Mouse (Mus musculus) kidney, embryonic 15.5 days (tissue): ENCODE measurements around the gene Col4a2. TPM values are rescaled to one million over a fixed set of nuclear protein-coding genes. Genes with fewer than 3 reads are reported as not detected.
A peak's percentile ranks its signal among the peaks of the same experiment; 100 is the strongest.

Experiments
- ATAC-seq: fragments of 200-750 bp; cut with Nextera tagmentation; replicated peaks from 2 replicates; pipeline ENCODE4 v1.8.0; 2017; ENCODE audit warnings: moderate TSS enrichment; ENCODE audit not compliant: low FRiP score
- H3K27ac ChIP-seq: fragments of 300-500 bp; sonication (generic); 2 replicates; pipeline ENCODE4 v1.5.1; 2015; ENCODE audit warnings: mild to moderate bottlenecking, inconsistent platforms
- H3K27me3 ChIP-seq: fragments of 300-500 bp; sonication (generic); 2 replicates; pipeline ENCODE4 v1.6.1; 2015; ENCODE audit warnings: inconsistent platforms
- H3K36me3 ChIP-seq: fragments of 300-500 bp; sonication (generic); 2 replicates; pipeline ENCODE4 v1.6.1; 2015; ENCODE audit warnings: inconsistent platforms
- H3K4me1 ChIP-seq: fragments of 300-500 bp; sonication (generic); 2 replicates; pipeline ENCODE4 v1.6.1; 2015; ENCODE audit warnings: inconsistent platforms
- H3K4me2 ChIP-seq: fragments of 300-500 bp; sonication (generic); 2 replicates; pipeline ENCODE4 v1.6.1; 2015; ENCODE audit warnings: moderate library complexity, mild to moderate bottlenecking, inconsistent platforms
- H3K4me3 ChIP-seq: fragments of 300-500 bp; sonication (generic); replicated peaks from 2 replicates; pipeline ENCODE4 v1.5.1; 2015; ENCODE audit warnings: mild to moderate bottlenecking, inconsistent platforms
- H3K9ac ChIP-seq: fragments of 300-500 bp; sonication (generic); 2 replicates; pipeline ENCODE4 v1.6.1; 2015; ENCODE audit warnings: mild to moderate bottlenecking, inconsistent platforms
- H3K9me3 ChIP-seq: fragments of 300-500 bp; sonication (generic); replicated peaks from 2 replicates; pipeline ENCODE4 v1.6.1; 2016; ENCODE audit warnings: inconsistent platforms
- WGBS: fragments of 180-500 bp; shearing (Covaris S2); methylation state at CpG from one replicate; pipeline ENCODE4 v1.1.7; 2015; ENCODE audit warnings: mixed read lengths; 5-methylcytosine and 5-hydroxymethylcytosine counted together
- polyA plus RNA-seq: library from polyadenylated mRNA; unstranded; fragments of >200 nt; fragmentation: Nextera tagmentation; extraction: Ambion mirVana; gene quantifications from 2 replicates; pipeline ENCODE4 v1.2.1, GENCODE M21; 2015

The Col4a2 gene
- polyA plus RNA-seq, 1 experiment from 2014 or later = 116 TPM

DNA sequence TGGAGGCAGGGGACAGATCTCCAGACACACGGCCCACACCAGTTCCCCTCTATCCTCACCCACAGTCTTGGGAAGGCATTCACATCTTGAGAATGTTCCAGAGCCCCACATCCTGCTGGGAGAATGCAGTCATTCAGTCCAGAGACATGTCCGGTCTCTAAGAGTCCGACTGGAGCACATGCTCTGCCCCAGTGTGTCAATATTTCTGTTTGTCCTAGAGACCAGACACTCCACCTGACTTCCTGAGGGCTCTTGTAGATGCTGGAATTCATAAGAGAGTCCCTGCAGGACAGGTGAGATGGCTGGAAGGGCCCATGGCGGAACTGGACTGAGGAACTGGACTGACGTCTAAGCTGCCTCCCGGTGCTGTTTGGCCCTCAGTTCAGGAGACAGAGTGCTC, 38.8 kb downstream of the Col4a2 start:
- Histone ChIP-seq H3K27ac (no peak overlapping the region), H3K36me3 (peaks cover 21% of the 10 kb centered on the region)
- no peak for ATAC-seq

DNA sequence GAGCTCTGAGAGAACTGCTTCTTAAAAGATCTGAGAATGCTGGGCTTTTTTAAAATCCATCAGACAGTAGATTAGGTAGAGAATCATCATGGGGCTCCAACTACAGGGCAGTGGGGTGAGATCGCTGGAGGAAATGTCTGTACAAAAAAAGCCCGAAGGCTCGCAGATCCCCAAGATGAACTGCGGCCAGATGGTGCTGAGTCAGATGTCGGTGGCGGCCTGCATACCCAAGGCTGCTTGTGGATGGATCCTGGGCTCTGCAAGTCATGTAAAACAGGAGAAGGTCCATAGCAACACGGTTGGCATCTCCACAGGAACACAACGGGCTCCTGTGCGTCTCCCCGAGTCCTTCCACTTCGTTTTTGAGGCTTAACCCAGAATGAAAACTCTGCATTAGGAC, 39.9 kb downstream of the Col4a2 start:
- no peak overlapping the region for H3K4me3 ChIP-seq
- WGBS = 77% methylated on average over 11 of the region's 11 CpGs
- no peak overlapping the region for H3K4me2 ChIP-seq
- H3K9me3 ChIP-seq = no peaks in the 10 kb centered on the region
- H3K27me3 ChIP-seq = no peaks in the 10 kb centered on the region
- H3K9ac ChIP-seq = no peak overlapping the region
- H3K36me3 ChIP-seq = peaks cover 23% of the 10 kb centered on the region
- H3K4me1 ChIP-seq = peaks cover 36% of the 10 kb centered on the region
- no peak overlapping the region for H3K27ac ChIP-seq
- no peak for ATAC-seq

More for the DNA sequence above, 38.8 kb downstream of the Col4a2 start:
- Histone ChIP-seq H3K9ac (no peak overlapping the region), H3K4me2 (no peak overlapping the region), H3K27me3 (no peaks in the 10 kb centered on the region), H3K4me3 (no peak overlapping the region), H3K9me3 (no peaks in the 10 kb centered on the region), H3K4me1 (peaks cover 37% of the 10 kb centered on the region)
- 89% methylated on average over 6 of the region's 6 CpGs for WGBS

DNA sequence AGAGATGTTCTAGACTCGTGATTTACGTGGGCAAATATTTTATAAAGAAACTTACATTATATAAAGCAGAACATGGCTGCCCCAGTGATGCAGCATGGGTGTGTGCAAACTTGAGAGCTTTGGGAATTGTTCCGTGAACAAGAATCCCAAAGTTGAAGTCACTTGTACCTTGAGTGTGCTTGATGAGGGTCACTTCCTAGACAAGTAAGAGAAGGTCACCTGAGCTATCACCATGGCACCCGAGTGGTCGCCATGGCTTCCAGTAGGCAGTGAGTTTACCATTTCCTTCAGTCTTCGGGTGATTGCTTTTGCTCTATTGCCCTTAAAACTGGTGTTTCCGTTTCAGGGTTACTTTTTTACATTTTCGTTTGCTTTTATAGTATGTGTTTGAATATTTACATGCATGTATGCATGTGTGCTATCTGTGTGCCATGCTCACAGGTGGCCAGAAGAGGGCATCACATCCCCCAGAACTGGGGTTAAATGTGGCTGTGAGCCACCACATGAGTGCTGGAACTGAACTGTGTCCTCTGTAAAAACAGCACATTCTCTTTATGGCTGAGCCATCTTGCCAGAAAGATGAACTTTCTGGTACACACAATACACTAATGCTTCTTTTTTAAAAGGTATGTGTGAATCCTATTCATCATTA, 42.3 kb downstream of the Col4a2 start:
- Histone ChIP-seq H3K27ac (no peak overlapping the region), H3K9me3 (no peaks in the 10 kb centered on the region), H3K9ac (no peak overlapping the region), H3K4me1 (peaks cover 39% of the 10 kb centered on the region), H3K36me3 (peaks cover 23% of the 10 kb centered on the region), H3K4me2 (no peak overlapping the region), H3K27me3 (no peaks in the 10 kb centered on the region), H3K4me3 (no peak overlapping the region)
- no peak for ATAC-seq
- WGBS = 95% methylated on average over 8 of the region's 8 CpGs

DNA sequence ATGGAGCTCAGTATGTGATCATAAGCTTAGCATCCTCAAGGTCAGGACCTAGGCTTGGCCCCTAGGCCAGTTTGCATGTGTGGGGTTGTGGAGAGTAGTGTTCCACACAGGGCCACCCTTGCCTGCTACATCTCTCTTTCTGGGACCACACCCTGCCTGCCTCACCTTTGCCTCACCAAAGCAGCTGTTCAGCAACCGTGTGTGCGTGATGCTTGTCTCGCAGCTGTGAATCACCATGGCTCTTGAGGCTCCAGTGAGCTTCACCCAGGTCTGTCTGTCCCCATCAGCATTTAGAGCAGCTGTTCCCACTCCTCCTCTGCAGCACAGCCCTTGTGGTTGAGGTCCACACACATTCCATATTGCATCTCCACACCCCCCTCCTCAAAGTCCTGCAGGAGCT, 43.3 kb downstream of the Col4a2 start:
- ATAC-seq = no peak
- no peaks in the 10 kb centered on the region for H3K27me3 ChIP-seq
- H3K27ac ChIP-seq = peak overlapping the region; percentile 7; the same call in 1 of the 2 replicates
- H3K9me3 ChIP-seq = no peaks in the 10 kb centered on the region
- H3K36me3 ChIP-seq = peaks cover 23% of the 10 kb centered on the region
- H3K9ac ChIP-seq = no peak overlapping the region
- no peak overlapping the region for H3K4me3 ChIP-seq
- H3K4me2 ChIP-seq = no peak overlapping the region
- 86% methylated on average over 3 of the region's 3 CpGs for WGBS
- peaks cover 48% of the 10 kb centered on the region for H3K4me1 ChIP-seq

DNA sequence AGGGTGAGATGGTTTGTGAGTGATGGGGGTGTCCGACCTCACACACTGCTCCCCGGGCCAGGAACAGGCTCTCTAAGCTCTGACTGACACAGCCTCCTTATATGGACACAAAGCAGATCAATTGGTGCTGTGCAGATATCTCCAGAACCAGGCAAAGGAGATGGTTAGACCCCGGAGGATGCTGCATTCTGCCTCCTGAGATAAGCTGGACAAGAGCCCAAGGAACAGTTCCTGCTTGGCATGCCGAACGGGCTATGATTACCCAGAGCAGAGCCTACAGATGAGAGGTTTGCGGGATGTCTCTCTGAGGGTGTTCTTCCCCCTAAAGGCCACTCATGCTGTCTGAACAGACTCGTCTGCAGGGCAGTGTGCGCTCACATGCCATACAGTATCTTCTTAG, 44.2 kb downstream of the Col4a2 start:
- no peak overlapping the region for H3K9ac ChIP-seq
- peaks cover 23% of the 10 kb centered on the region for H3K36me3 ChIP-seq
- no peaks in the 10 kb centered on the region for H3K27me3 ChIP-seq
- no peak overlapping the region for H3K4me3 ChIP-seq
- no peaks in the 10 kb centered on the region for H3K9me3 ChIP-seq
- no peak overlapping the region for H3K4me2 ChIP-seq
- no peak for ATAC-seq
- H3K4me1 ChIP-seq = peaks cover 56% of the 10 kb centered on the region
- H3K27ac ChIP-seq = peak overlapping the region; percentile 90
- 77% methylated on average over 8 of the region's 8 CpGs for WGBS

DNA sequence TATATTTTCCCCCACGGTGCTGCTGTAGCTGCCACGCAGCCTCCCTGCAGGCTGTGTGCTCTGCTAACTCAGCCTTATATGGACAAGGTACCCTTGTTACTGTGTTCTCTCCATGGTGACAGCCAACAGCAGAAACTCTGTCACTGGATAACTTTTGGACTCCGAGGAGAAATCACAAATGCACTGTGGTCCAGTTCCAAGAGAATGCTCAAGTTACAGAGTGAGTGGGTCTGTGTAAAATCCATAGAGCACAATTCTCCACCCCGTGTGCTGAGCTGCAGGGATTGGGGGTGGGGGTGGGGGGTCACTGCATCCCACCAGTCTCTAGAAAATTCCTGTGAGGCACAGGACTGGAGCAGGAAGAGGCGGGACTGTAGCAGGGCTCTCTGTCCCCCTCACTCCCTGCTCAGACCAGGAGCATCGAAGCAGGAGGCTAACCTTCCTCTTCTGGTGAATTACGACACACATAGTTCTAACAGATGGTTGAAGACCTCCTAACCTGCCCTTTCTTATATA, 45.4 kb downstream of the Col4a2 start:
- Histone ChIP-seq H3K36me3 (peaks cover 23% of the 10 kb centered on the region), H3K4me1 (peaks cover 68% of the 10 kb centered on the region), H3K4me3 (no peak overlapping the region), H3K27ac (peak overlapping the region; percentile 90), H3K27me3 (no peaks in the 10 kb centered on the region), H3K4me2 (0 out of 2 replicates have a peak overlapping the region, but pooled peaks have one; percentile 10), H3K9me3 (no peaks in the 10 kb centered on the region), H3K9ac (no peak overlapping the region)
- 10% methylated on average over 7 of the region's 7 CpGs for WGBS
- ATAC-seq = peak; percentile 63

DNA sequence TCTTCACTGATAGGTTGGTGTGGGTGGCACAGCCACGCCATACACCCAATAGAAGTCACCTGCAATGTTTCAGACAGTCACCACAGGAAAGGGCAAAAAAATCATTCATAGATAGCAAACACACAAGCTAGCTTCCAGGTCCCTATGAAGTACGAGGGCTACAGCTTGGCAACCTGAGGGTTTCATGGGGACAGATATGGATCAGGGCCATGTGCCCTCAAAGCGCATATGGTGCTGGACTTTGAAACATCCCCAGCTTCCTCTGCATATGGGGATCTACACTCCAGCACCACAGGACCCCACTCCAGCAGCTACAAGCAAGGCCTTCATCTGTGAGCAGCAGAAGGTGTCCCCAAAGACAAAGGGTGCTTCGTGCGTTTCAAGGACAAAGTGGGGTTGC, 47.2 kb downstream of the Col4a2 start:
- peaks cover 83% of the 10 kb centered on the region for H3K4me1 ChIP-seq
- H3K36me3 ChIP-seq = peaks cover 13% of the 10 kb centered on the region
- peak overlapping the region; percentile 83 for H3K27ac ChIP-seq
- 87% methylated on average over 5 of the region's 5 CpGs for WGBS
- H3K9ac ChIP-seq = no peak overlapping the region
- no peaks in the 10 kb centered on the region for H3K27me3 ChIP-seq
- no peak overlapping the region for H3K4me2 ChIP-seq
- no peaks in the 10 kb centered on the region for H3K9me3 ChIP-seq
- no peak overlapping the region for H3K4me3 ChIP-seq
- ATAC-seq = no peak

DNA sequence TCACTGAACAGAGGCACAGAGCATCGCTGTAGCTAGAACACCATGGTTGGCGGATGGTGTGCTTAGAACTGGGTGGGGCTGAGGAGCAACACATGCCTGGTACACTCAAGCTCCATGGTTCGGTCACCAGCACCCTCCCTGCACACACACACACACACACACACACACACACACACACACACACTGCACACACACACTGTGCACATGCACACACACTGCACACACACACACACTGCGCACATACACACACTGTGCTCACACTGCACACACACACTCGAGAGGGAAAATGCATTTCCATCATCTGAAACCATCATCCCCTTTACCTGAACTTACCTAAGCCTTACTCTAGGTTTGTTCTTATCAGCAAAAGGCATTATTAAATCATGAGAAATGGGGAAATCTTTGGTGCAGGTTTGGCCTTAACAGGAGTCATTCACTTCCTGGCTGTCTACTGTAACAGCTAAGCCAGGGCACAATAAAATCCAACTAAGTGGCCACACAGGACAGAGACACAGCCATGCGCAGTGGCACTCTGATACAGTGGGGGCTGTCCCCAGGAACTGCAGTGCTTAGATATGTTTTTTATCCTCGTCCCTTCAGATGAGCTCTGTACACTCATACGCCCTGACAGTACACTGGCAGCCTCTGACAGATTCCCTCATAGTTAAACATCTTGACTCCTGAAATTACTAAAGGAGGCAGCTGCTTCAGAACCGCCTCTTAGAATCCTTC, 49.1 kb downstream of the Col4a2 start:
- Histone ChIP-seq H3K27ac (peak overlapping the region; percentile 83), H3K9ac (no peak overlapping the region), H3K36me3 (0 out of 2 replicates have a peak, but pooled peaks cover 3% of the 10 kb centered on the region), H3K9me3 (no peaks in the 10 kb centered on the region), H3K4me3 (no peak overlapping the region), H3K27me3 (no peaks in the 10 kb centered on the region), H3K4me1 (peaks cover 80% of the 10 kb centered on the region), H3K4me2 (peak overlapping the region; percentile 24)
- WGBS = 59% methylated on average over 9 of the region's 9 CpGs
- peak; percentile 20; the same call in 1 of the 2 replicates for ATAC-seq

DNA sequence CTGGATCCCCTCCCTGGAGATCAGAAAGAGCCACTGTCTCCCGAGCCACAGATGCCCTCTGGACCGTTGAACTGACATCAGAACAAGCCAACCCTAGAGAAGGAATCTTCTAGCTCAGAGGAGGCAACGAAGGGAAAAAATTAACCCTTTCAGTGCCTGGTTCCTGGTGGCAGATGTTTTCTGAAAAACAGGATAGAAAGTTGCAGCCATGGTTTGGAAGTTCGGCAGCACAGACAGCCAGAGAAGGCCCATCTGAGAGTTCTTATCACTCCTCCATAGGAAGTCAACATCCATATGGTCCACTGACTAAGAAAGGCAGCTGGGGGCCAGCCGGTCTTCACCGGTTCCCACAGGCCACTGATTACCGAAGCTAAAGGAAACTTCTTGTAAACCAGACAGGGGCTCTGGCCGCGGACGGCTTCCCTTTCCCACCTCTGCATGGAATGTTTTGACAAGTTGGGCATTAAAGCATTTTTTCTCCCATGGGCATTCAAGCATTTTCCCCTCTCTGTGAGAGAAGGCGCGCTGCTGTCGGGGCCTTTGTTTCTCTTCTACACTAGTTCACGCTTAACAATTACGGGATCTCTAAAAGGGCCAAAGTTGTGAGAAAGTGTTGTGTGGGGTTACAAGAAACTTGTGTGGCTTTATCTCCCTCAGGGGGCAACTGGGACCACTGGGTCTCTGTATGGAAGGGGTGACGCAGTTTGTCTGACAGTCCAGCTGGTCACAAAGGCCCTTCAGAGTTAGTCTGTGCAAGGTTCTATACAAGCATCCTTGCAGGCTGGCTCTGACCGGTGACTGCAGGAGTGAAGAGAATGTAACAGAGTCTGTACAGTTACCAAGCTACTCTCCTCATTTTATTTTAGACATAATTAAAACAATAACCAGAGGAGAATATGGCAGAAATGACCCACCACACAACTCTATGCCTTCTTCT, 49.9 kb downstream of the Col4a2 start:
- peak; percentile 68 for ATAC-seq
- Histone ChIP-seq H3K4me1 (peaks cover 76% of the 10 kb centered on the region), H3K4me3 (no peak overlapping the region), H3K9ac (no peak overlapping the region), H3K27ac (peak overlapping the region; percentile 83), H3K36me3 (no peaks in the 10 kb centered on the region), H3K27me3 (no peaks in the 10 kb centered on the region), H3K9me3 (no peaks in the 10 kb centered on the region), H3K4me2 (peak overlapping the region; percentile 24)
- WGBS = 15% methylated on average over 17 of the region's 17 CpGs

DNA sequence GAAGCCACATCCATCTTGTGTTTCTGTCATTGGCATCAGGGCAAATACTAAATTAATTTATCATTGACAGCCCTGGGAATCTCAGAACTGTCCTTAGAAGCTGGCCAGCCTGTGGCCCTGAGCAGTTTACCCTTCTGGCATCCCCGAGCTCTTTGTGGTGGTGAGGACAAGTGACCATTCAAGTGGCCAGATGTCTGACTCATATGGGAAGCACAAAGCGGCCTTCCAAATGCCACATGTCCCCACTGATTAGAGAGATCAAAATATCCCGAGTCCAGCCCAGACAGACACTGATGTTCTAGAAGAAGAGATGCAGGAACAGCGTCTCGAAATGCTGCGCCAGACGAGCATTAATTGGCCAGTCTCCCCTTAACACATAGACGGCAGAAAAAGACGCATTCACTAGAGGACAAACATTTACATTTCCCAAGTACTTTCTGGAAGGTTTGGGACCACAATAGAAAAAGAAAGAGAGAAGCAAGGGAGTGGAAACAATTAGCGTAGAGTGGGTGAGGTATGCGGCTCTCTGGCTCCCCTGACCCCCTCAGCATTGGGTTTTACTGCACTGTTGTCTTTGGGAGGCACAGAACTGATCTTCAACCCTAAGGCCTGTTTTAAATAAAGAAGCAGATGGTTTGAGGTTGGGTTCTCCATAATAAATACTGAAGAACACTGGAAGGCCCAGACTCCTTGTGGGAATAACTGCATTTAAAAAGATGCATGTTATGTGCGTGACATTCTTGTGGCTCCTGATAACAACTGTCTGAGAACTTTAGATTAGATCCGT, 50.9 kb downstream of the Col4a2 start:
- no peak for ATAC-seq
- Histone ChIP-seq H3K4me3 (no peak overlapping the region), H3K27me3 (no peaks in the 10 kb centered on the region), H3K36me3 (0 out of 2 replicates have a peak, but pooled peaks cover 5% of the 10 kb centered on the region), H3K27ac (peak overlapping the region; percentile 83), H3K4me2 (no peak overlapping the region), H3K9me3 (no peaks in the 10 kb centered on the region), H3K9ac (no peak overlapping the region), H3K4me1 (peaks cover 70% of the 10 kb centered on the region)
- WGBS = 71% methylated on average over 13 of the region's 13 CpGs

DNA sequence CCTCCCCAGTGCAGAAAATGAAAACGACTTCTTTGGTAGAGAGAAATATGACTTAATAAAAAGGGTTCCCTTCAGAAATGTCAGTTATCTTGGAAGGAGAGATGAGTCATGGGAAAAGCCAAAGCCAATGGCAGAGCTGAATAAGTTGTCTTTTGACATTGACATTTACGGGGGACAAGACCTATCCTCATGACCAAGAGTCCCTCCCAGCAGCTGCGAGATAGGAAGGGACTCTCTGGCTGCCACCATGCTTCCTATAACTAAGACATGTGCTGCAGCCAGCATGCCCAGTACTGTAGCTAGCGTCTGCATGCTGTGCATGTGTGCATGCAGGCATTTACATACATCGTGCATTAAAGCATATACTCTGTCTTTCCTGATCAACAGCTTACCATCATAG, 53.6 kb downstream of the Col4a2 start:
- H3K9ac ChIP-seq = no peak overlapping the region
- H3K27ac ChIP-seq = 0 out of 2 replicates have a peak overlapping the region, but pooled peaks have one; percentile 11
- no peaks in the 10 kb centered on the region for H3K9me3 ChIP-seq
- no peak for ATAC-seq
- H3K4me3 ChIP-seq = no peak overlapping the region
- H3K36me3 ChIP-seq = peaks cover 17% of the 10 kb centered on the region
- WGBS = 75% methylated on average over 5 of the region's 5 CpGs
- peaks cover 72% of the 10 kb centered on the region for H3K4me1 ChIP-seq
- H3K4me2 ChIP-seq = no peak overlapping the region
- H3K27me3 ChIP-seq = no peaks in the 10 kb centered on the region
